Mouse (Mus musculus): ENCODE measurements around the gene Pdpk1. TPM values are rescaled to one million over a fixed set of nuclear protein-coding genes. Genes with fewer than 3 reads are reported as not detected.

Pdpk1 gene
- polyA plus RNA-seq, 1 experiment from 2014 or later: 75.5 TPM

DNA sequence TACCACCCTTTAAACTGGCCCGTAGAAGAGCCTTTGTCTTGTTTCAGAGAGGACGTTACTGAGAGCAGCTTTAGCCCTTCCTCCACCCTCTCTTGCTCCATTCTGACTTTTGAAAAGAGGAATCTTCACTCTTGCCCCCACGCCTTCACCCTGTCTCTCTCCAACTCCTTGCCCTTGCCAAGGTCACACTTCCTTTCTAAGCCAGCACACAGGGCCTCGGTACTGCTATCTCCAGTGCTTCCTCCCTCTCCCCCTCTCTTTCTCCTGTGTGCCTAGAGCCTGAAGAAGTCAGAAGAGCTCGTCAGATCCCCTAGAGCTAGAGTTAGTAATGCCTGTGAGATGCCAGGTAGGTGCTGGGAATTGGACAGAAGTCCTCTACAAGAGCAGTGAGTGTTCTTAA is 20.0 kb upstream of the Pdpk1 start:
- H3K27me3 ChIP-seq (replicated peaks): no peaks in the 10 kb centered on the region
- peaks cover 4% of the 10 kb centered on the region; the same call in 1 of the 2 replicates for H3K36me3 ChIP-seq (replicated peaks)
- H3K4me3 ChIP-seq: no peak overlapping the region
- WGBS: 79% methylated on average over 5 of the region's 5 CpGs
- H3K4me2 ChIP-seq: no peak overlapping the region
- no peaks in the 10 kb centered on the region for H3K9me3 ChIP-seq
- peaks cover 29% of the 10 kb centered on the region for H3K4me1 ChIP-seq
- no peak for ATAC-seq (replicated peaks)
- H3K27ac ChIP-seq: no peak overlapping the region
- no peak overlapping the region for H3K9ac ChIP-seq

DNA sequence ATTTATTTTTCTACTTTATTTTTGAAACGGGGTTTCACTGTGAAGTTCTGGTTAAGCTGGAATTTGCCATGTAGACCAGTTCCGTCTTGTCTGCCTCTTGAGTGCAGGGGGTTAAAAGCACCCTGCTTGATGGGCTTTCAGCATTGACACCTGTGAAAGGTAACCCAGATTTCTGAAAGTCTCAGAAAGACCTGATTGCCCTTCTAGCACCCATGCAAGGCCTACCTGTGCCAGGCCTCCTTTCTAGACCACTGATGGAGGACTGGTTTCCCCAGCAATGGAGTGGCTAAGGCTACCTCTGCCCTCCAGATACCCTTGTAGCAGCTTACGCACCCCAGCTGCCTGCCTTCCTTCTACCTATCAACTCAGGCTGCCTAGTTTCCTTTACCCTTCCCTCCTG is 19.4 kb upstream of the Pdpk1 start:
- H3K4me1 ChIP-seq: peaks cover 33% of the 10 kb centered on the region
- ATAC-seq (replicated peaks): no peak
- WGBS: 67% methylated on average over 3 of the region's 3 CpGs

DNA sequence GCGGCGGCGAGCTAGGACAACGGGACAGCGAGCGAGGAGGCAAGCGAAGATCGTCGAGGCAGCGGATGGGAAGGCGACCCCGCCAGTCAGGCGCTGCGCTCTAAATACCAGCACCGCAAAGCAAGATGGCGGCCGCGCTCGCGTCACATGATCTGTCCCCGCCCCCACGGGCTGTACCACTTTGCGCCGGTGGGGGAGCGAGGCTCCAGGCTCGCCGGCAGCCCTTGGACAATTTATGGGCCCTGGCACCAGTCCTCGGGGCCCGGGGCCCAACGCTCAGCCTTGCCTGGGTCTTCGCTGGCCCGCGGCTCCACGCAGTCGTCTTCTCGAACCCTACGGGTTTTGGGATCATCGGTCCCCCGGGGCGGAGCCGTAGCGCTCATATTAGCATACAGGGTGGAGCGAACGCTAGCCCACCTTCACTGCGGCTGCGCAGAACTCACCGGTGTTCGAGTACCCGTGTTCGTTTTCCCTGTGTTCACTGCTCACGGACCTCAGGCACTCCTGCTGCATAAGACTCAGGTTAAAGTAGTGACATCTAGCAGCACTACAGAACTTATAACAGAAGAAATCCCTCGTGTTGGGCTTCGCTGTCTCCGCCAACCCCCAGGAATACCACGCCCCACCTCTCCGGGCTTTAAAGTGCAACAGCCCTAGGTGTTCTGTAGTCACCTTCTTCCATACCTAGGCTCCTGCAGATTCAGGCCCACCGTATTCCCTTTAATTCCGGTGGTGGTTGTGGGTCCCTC is 18.8 kb upstream of the Pdpk1 start, which contains the start of gene Atp6v0c:
TSS of gene Atp6v0c (minus strand) at position 386 of the 749 bp plus-strand sequence.
- Histone ChIP-seq H3K4me2 (peak within 1 kb of the TSS; percentile 70), H3K4me1 (peaks cover 33% of the 10 kb centered on the region), H3K36me3 (replicated peaks) (peaks cover 4% of the 10 kb centered on the region; the same call in 1 of the 2 replicates), H3K27ac (peak within 1 kb of the TSS; percentile 100), H3K27me3 (replicated peaks) (no peaks in the 10 kb centered on the region), H3K4me3 (peak within 1 kb of the TSS; percentile 97), H3K9ac (peak within 1 kb of the TSS; percentile 94), H3K9me3 (no peaks in the 10 kb centered on the region)
- ATAC-seq (replicated peaks): peak; percentile 90
- under 1% methylated on average over 58 of the region's 58 CpGs for WGBS

More for the DNA sequence above, 19.4 kb upstream of the Pdpk1 start:
- H3K27me3 ChIP-seq (replicated peaks): no peaks in the 10 kb centered on the region
- H3K9ac ChIP-seq: peak overlapping the region; percentile 94
- peak overlapping the region; percentile 70 for H3K4me2 ChIP-seq
- no peaks in the 10 kb centered on the region for H3K9me3 ChIP-seq
- peak overlapping the region; percentile 97 for H3K4me3 ChIP-seq
- peak overlapping the region; percentile 100 for H3K27ac ChIP-seq
- peaks cover 4% of the 10 kb centered on the region; the same call in 1 of the 2 replicates for H3K36me3 ChIP-seq (replicated peaks)

DNA sequence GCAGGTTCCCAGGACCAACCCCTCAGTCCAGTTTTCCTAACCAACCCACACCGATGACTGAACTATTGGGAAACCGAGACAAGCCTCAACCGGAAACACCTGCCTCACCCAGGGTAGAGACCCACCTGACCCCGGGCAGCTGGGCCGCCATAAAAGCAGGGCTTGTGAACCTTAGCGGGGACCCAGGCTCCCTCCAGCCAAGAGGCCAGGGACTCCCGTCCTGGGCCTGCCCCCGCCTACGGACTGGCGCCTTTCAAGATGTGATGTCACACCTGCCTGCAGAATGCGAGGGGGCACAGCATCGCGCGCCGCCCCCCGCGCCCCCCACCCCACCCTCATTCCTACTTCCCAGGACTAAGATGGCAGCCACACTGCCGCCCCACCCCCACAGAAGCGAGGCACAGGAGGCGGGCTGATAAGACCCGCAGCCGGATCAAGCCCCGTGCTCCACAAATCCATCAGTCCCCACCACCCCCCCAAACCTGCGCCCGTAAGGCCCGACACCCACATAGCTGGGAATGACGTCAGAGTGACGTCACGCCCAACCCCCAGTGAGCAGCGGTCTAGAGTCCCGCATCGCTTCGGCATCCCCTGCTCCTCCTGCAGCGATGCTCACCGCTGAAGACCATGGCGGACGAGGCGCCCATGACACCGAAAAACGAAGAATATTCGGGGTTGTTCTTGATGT is 18.0 kb upstream of the Pdpk1 start:
- peak overlapping the region; percentile 100 for H3K27ac ChIP-seq
- H3K4me3 ChIP-seq: peak overlapping the region; percentile 97
- WGBS: under 1% methylated on average over 40 of the region's 41 CpGs
- peaks cover 4% of the 10 kb centered on the region; the same call in 1 of the 2 replicates for H3K36me3 ChIP-seq (replicated peaks)
- peak; percentile 75 for ATAC-seq (replicated peaks)
- no peaks in the 10 kb centered on the region for H3K9me3 ChIP-seq
- H3K4me1 ChIP-seq: peaks cover 33% of the 10 kb centered on the region
- H3K9ac ChIP-seq: peak overlapping the region; percentile 94
- H3K4me2 ChIP-seq: peak overlapping the region; percentile 70
- H3K27me3 ChIP-seq (replicated peaks): no peaks in the 10 kb centered on the region

DNA sequence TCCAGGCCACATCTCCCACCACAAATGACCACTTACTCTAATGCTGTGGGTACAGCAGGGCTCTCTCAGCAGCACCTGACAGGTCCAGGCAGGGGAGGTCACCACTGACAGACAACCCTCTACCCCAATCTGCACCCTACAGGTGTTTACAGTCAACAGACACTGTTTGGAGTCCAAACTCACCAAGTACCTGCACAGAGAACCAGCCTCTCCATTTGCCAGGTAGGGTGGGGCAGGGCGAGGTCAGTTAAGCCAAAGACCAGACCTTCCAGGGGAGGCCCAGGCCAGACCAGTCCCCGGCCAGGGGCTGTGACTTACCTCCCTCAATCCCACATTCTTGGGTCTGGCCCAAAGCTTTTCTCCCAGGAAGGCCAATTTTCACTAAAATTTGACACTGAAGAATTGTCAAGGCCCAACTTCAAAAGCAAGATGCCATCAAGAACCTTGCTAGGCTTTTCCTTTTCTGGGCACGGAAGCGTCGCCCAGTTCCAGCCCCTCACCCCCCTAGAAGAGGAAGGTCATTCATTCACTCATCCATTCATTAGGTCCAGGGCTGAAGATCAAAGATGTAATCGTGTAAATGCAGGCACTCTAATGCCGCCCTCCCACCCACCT is 17.3 kb upstream of the Pdpk1 start:
- H3K4me2 ChIP-seq: peak overlapping the region; percentile 70
- no peak for ATAC-seq (replicated peaks)
- peak overlapping the region; percentile 100 for H3K27ac ChIP-seq
- no peaks in the 10 kb centered on the region for H3K27me3 ChIP-seq (replicated peaks)
- no peaks in the 10 kb centered on the region for H3K9me3 ChIP-seq
- peak overlapping the region; percentile 97 for H3K4me3 ChIP-seq
- peaks cover 37% of the 10 kb centered on the region for H3K4me1 ChIP-seq
- 56% methylated on average over 7 of the region's 7 CpGs for WGBS
- peak overlapping the region; percentile 94 for H3K9ac ChIP-seq
- peaks cover 4% of the 10 kb centered on the region; the same call in 1 of the 2 replicates for H3K36me3 ChIP-seq (replicated peaks)

DNA sequence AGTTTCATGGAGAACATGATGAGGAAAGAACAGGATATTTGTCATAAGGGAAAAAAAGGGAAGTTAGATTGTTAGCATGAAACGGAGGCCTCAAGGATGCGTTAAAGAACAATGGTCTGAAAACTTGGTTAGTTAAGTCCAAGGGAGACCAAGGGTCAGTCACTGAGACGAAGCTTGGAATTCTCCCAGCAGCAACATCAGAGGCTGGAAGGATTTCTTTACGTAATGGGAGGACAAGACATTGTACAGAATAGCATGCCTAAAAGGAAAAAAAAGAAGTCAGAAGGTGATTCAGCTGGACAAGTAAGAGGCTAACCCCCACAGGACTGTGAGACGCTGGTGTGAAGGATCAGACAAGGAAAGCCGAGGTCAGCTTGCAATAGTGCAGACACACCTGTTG is 16.4 kb upstream of the Pdpk1 start:
- Histone ChIP-seq H3K9me3 (no peaks in the 10 kb centered on the region), H3K27me3 (replicated peaks) (no peaks in the 10 kb centered on the region), H3K36me3 (replicated peaks) (peaks cover 4% of the 10 kb centered on the region; the same call in 1 of the 2 replicates), H3K9ac (no peak overlapping the region), H3K27ac (no peak overlapping the region), H3K4me2 (peak overlapping the region; percentile 70), H3K4me3 (peak overlapping the region; percentile 97; the same call in 1 of the 2 replicates), H3K4me1 (peaks cover 45% of the 10 kb centered on the region)
- ATAC-seq (replicated peaks): no peak
- WGBS: 90% methylated on average over 6 of the region's 6 CpGs

DNA sequence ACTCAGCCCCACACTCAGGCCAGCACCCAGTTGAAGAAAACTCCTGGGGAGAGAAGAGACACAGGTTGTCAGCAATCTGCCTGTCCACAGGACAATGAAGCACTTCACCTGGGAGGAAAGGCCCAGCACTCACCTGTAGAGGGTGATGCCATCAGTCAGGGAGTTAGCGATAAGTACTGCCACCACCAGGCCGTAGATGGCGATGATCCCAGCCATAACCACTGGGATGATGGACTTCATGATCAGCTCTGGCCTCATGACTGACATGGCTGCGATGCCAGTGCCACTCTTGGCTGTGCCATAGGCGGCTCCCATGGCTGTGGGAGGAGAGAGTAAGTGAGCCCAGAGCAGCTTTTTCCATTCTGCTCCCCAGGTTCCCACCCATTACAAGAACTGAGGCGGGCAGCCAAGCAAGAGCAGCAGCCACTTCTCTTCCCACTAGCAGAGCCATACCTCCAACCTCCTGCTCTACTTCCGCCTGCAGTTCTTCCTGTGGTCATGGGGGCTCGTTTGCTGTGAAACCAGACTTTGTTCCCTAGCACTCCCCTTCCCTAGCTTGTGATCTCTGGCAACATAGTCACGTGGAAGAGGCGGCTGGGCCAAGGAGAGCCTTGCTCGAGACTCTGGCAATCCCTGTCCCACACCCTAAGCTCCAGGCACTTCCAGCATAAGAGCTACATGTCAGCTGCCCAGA is 14.0 kb upstream of the Pdpk1 start:
- Histone ChIP-seq H3K9me3 (no peaks in the 10 kb centered on the region), H3K9ac (no peak overlapping the region), H3K4me2 (no peak overlapping the region), H3K4me1 (peaks cover 46% of the 10 kb centered on the region), H3K4me3 (no peak overlapping the region), H3K27ac (no peak overlapping the region), H3K36me3 (replicated peaks) (peaks cover 4% of the 10 kb centered on the region; the same call in 1 of the 2 replicates), H3K27me3 (replicated peaks) (no peaks in the 10 kb centered on the region)
- 80% methylated on average over 11 of the region's 11 CpGs for WGBS
- ATAC-seq (replicated peaks): no peak

DNA sequence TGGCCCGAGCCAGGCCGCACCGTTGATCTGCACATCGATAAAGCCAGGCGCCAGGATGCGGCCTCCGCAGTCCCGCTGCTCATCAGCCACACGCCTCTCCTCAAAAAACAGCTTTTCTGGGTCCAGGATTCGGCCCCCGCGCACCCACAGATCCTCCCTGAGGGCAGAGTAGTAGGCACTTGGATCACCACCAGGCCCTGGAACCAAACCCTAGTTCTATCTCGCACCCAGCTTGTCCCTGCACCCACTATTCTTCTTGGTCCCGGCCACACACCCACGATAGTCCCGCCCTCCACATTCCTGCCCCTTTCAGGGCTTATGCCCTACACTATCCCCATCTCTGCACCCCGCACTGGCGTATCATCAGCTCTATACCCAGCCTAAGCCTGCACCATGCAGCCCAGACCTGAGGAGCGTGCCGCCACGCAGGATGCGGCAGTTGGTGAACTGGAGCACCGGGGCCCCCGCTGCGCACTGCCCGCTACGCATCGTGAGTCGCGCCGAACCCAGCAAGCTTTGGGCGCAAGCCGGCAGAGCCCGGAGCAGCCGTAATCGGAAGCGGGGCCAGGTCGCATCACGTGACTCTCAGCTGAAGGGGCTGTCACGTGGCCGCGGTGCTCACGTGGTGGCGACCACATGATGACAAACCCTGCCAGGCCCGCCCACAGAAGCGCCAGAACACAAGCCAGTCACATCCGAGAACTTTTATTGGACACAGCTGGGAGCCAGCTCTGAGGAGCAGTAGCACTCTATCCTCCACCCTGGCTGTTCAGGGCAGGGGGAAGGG is 12.6 kb upstream of the Pdpk1 start, which contains the start of gene Amdhd2:
TSS of gene Amdhd2 (minus strand) at position 591 of the 787 bp plus-strand sequence.
- H3K9me3 ChIP-seq: no peaks in the 10 kb centered on the region
- H3K36me3 ChIP-seq (replicated peaks): peaks cover 4% of the 10 kb centered on the region; the same call in 1 of the 2 replicates
- H3K4me1 ChIP-seq: peaks cover 45% of the 10 kb centered on the region
- H3K4me3 ChIP-seq: peak within 1 kb of the TSS; percentile 96
- H3K27me3 ChIP-seq (replicated peaks): no peaks in the 10 kb centered on the region
- peak; percentile 93 for ATAC-seq (replicated peaks)
- peak within 1 kb of the TSS; percentile 96 for H3K4me2 ChIP-seq
- peak within 1 kb of the TSS; percentile 78 for H3K9ac ChIP-seq
- WGBS: 2% methylated on average over 47 of the region's 47 CpGs
- H3K27ac ChIP-seq: peak within 1 kb of the TSS; percentile 92

DNA sequence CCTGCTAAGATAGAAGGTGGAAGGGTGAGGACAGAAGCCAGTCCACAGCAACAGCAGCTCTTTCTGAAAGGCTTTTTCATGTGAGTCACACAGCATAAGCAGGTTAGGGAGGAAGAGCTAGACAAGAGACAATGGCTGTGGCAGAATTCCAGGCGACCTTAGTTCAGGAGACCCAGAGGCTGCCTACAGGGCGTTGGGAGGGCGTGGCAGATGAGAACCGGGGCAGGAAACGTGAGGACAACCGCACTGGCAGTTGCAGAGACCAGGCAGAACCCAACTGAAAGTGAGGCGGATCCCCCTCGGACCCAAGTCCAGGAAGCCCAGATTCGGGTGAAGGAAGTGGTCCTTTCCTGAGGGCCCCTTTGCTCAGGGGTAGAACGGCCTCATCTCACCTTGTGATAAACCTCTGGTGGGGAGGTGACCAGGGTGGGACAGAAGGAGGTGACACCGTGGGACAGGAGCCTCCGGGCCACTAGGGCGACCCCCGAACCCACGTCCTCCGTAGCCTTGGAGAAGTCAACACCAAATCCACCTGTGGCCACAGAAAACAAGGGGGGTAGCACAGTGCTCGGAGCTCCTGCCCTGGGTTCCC is 12.0 kb upstream of the Pdpk1 start:
- Histone ChIP-seq H3K4me3 (peak overlapping the region; percentile 96), H3K4me1 (peaks cover 39% of the 10 kb centered on the region), H3K4me2 (peak overlapping the region; percentile 96), H3K9me3 (no peaks in the 10 kb centered on the region), H3K36me3 (replicated peaks) (peaks cover 10% of the 10 kb centered on the region; the same call in 1 of the 2 replicates), H3K27ac (0 out of 2 replicates have a peak overlapping the region, but pooled peaks have one; percentile 92), H3K27me3 (replicated peaks) (no peaks in the 10 kb centered on the region), H3K9ac (peak overlapping the region; percentile 78)
- ATAC-seq (replicated peaks): peak; percentile 41
- 35% methylated on average over 17 of the region's 17 CpGs for WGBS

DNA sequence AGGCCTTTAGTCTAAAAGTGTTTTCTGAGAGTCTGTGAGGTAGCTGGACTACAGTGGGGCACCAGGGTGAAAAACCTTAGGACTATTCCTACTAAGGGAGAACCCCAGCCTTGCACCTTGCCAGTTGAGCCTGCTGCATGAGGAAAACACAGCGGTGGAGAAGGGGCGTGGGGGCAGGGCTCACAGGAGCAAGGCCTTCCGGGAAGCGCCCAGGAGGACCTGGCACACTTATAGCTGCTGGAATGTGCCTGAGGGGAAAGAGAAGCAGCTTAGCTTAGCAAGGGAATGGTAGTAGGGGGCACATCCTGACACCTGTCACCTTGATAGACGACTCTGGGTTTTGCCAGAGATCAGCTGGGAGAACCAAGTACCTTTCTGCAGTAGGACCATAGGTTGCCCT is 10.7 kb upstream of the Pdpk1 start:
- Histone ChIP-seq H3K9ac (no peak overlapping the region), H3K4me3 (no peak overlapping the region), H3K27me3 (replicated peaks) (no peaks in the 10 kb centered on the region), H3K9me3 (no peaks in the 10 kb centered on the region), H3K4me1 (peaks cover 26% of the 10 kb centered on the region), H3K4me2 (no peak overlapping the region), H3K36me3 (replicated peaks) (peaks cover 8% of the 10 kb centered on the region; the same call in 1 of the 2 replicates), H3K27ac (no peak overlapping the region)
- ATAC-seq (replicated peaks): no peak
- WGBS: 86% methylated on average over 5 of the region's 5 CpGs

All from midbrain, embryonic 15.5 days (tissue).